Mouse (Mus musculus): Measurements from ENCODE around the gene Gm5414. TPM values are rescaled to one million over a fixed set of nuclear protein-coding genes. Genes with fewer than 3 reads are reported as not detected.

Gene Gm5414
- total and polyA plus RNA-seq, 2 experiments, result not detected

- Histone ChIP-seq H3K27me3 (ENCODE audit: control insufficient read depth, insufficient read depth, low read length) (no peaks in the 10 kb centered on the region), H3K27ac (replicated peaks; ENCODE audit: insufficient read depth, low read depth, low read length) (no peak overlapping the region), H3K4me1 (ENCODE audit: control insufficient read depth, insufficient read depth, low read length) (no peaks in the 10 kb centered on the region), H3K79me2 (ENCODE audit: control insufficient read depth, insufficient read depth, low read length) (no peaks in the 10 kb centered on the region), H3K9ac (ENCODE audit: low read depth, low read length) (no peak overlapping the region), H3K4me3 (ENCODE audit: insufficient read depth, low read depth, low read length) (no peak overlapping the region), H3K36me3 (ENCODE audit: control insufficient read depth, insufficient read depth, low read length) (no peaks in the 10 kb centered on the region)
- no peak for DNase-seq (ENCODE audit: extremely low read depth, low read depth, low spot score)
- TF ChIP-seq POLR2A (IDR thresholded peaks at IDR 0.05; ENCODE audit: extremely low read depth, insufficient read depth, low read length) (no peak), CTCF (IDR thresholded peaks at IDR 0.05; ENCODE audit: low read depth, low read length) (no peak)
- 33% methylated on average over 2 of the region's 2 CpGs for WGBS
These were observed 43.5 kb downstream of the Gm5414 start for GRCm38 (mm10) chr15:101584456-101584855.

- H3K9ac ChIP-seq (ENCODE audit: low read depth, low read length), result no peak overlapping the region
- whole genome bisulfite sequencing, result 61% methylated on average over 8 of the region's 8 CpGs
- H3K36me3 ChIP-seq (ENCODE audit: control insufficient read depth, insufficient read depth, low read length), result no peaks in the 10 kb centered on the region
- H3K79me2 ChIP-seq (ENCODE audit: control insufficient read depth, insufficient read depth, low read length), result no peaks in the 10 kb centered on the region
- H3K4me1 ChIP-seq (ENCODE audit: control insufficient read depth, insufficient read depth, low read length), result no peaks in the 10 kb centered on the region
- H3K27me3 ChIP-seq (ENCODE audit: control insufficient read depth, insufficient read depth, low read length), result no peaks in the 10 kb centered on the region
- DNase-seq (ENCODE audit: extremely low read depth, low read depth, low spot score), result no peak
- TF ChIP-seq POLR2A (IDR thresholded peaks at IDR 0.05; ENCODE audit: extremely low read depth, insufficient read depth, low read length) (no peak), CTCF (IDR thresholded peaks at IDR 0.05; ENCODE audit: low read depth, low read length) (no peak)
- no peak overlapping the region for H3K4me3 ChIP-seq (ENCODE audit: insufficient read depth, low read depth, low read length)
- H3K27ac ChIP-seq (replicated peaks; ENCODE audit: insufficient read depth, low read depth, low read length), result no peak overlapping the region
These were observed 44.6 kb downstream of the Gm5414 start for GRCm38 (mm10) chr15:101583211-101583965.

- TF ChIP-seq CTCF (IDR thresholded peaks at IDR 0.05; ENCODE audit: low read depth, low read length) (no peak), POLR2A (IDR thresholded peaks at IDR 0.05; ENCODE audit: extremely low read depth, insufficient read depth, low read length) (no peak)
- WGBS, result 63% methylated on average over 3 of the region's 3 CpGs
- no peak for DNase-seq (ENCODE audit: extremely low read depth, low read depth, low spot score)
- Histone ChIP-seq H3K79me2 (ENCODE audit: control insufficient read depth, insufficient read depth, low read length) (no peaks in the 10 kb centered on the region), H3K36me3 (ENCODE audit: control insufficient read depth, insufficient read depth, low read length) (no peaks in the 10 kb centered on the region), H3K9ac (ENCODE audit: low read depth, low read length) (no peak overlapping the region), H3K4me3 (ENCODE audit: insufficient read depth, low read depth, low read length) (no peak overlapping the region), H3K27ac (replicated peaks; ENCODE audit: insufficient read depth, low read depth, low read length) (no peak overlapping the region), H3K27me3 (ENCODE audit: control insufficient read depth, insufficient read depth, low read length) (no peaks in the 10 kb centered on the region), H3K4me1 (ENCODE audit: control insufficient read depth, insufficient read depth, low read length) (no peaks in the 10 kb centered on the region)
These were observed 46.3 kb downstream of the Gm5414 start for GRCm38 (mm10) chr15:101581701-101582100.

DNA sequence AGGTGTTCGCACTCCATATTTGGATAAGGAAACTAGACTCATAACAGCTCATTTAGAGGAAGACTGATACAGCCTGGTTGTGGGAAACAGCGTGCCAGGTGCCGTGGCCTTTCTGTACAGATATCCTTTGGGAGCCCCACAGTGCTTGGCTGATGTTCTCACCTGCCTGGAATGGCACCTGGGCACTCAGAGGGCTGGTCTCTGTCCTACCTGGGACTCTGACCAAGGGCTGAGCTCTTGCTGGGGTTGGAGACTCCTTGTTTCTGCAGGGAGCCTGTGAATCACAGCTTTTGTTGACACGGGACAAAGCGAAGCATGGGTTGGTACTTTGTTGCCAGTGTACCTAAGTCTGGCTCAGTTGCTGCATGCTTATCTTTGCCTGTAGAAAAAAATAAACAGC is 52.5 kb downstream of the Gm5414 start:
- Histone ChIP-seq H3K4me1 (ENCODE audit: control insufficient read depth, insufficient read depth, low read length) (no peaks in the 10 kb centered on the region), H3K9ac (ENCODE audit: low read depth, low read length) (no peak overlapping the region), H3K36me3 (ENCODE audit: control insufficient read depth, insufficient read depth, low read length) (no peaks in the 10 kb centered on the region), H3K79me2 (ENCODE audit: control insufficient read depth, insufficient read depth, low read length) (no peaks in the 10 kb centered on the region), H3K4me3 (ENCODE audit: insufficient read depth, low read depth, low read length) (no peak overlapping the region), H3K27ac (replicated peaks; ENCODE audit: insufficient read depth, low read depth, low read length) (no peak overlapping the region), H3K27me3 (ENCODE audit: control insufficient read depth, insufficient read depth, low read length) (no peaks in the 10 kb centered on the region)
- DNase-seq (ENCODE audit: extremely low read depth, low read depth, low spot score), result no peak
- TF ChIP-seq CTCF (IDR thresholded peaks at IDR 0.05; ENCODE audit: low read depth, low read length) (no peak), POLR2A (IDR thresholded peaks at IDR 0.05; ENCODE audit: extremely low read depth, insufficient read depth, low read length) (no peak)
- WGBS, result 63% methylated on average over 5 of the region's 5 CpGs

Other genes with a start within 250 kb of the Gm5414 start
- gene Krt7, start 217.1 kb downstream of the Gm5414 start, total RNA-seq (2014; rRNA removed), result 0.20 and 0.37 TPM in 2 replicates
- 0.29 and 0.31 TPM in 2 replicates for gene Krt7, start 217.1 kb downstream of the Gm5414 start, polyA plus RNA-seq (2012; rRNA removed)
- gene Krt87, start 189.4 kb downstream of the Gm5414 start, total RNA-seq (2014; rRNA removed), result not detected in 2 replicates
- gene Krt87, start 189.4 kb downstream of the Gm5414 start, polyA plus RNA-seq (2012; rRNA removed), result not detected in 2 replicates
- not detected in 2 replicates for gene Krt88, start 180.4 kb downstream of the Gm5414 start, total RNA-seq (2014; rRNA removed)
- not detected in 2 replicates for gene Krt88, start 180.4 kb downstream of the Gm5414 start, polyA plus RNA-seq (2012; rRNA removed)
- gene Krt81, start 164.4 kb downstream of the Gm5414 start, total RNA-seq (2014; rRNA removed), result not detected in 2 replicates
- gene Krt81, start 164.4 kb downstream of the Gm5414 start, polyA plus RNA-seq (2012; rRNA removed), result not detected in 2 replicates
- gene Krt86, start 154.7 kb downstream of the Gm5414 start, total RNA-seq (2014; rRNA removed), result not detected in 2 replicates
- not detected in 2 replicates for gene Krt86, start 154.7 kb downstream of the Gm5414 start, polyA plus RNA-seq (2012; rRNA removed)
- gene Krt83, start 136.7 kb downstream of the Gm5414 start, total RNA-seq (2014; rRNA removed), result not detected in 2 replicates
- gene Krt83, start 136.7 kb downstream of the Gm5414 start, polyA plus RNA-seq (2012; rRNA removed), result not detected in 2 replicates
- not detected in 2 replicates for gene Gm49425, start 110.9 kb downstream of the Gm5414 start, total RNA-seq (2014; rRNA removed)
- not detected in 2 replicates for gene Gm49425, start 110.9 kb downstream of the Gm5414 start, polyA plus RNA-seq (2012; rRNA removed)
- not detected in 2 replicates for gene Krt84, start 95.4 kb downstream of the Gm5414 start, total RNA-seq (2014; rRNA removed)
- not detected in 2 replicates for gene Krt84, start 95.4 kb downstream of the Gm5414 start, polyA plus RNA-seq (2012; rRNA removed)
- gene Krt82, start 77.5 kb downstream of the Gm5414 start, total RNA-seq (2014; rRNA removed), result not detected in 2 replicates
- gene Krt82, start 77.5 kb downstream of the Gm5414 start, polyA plus RNA-seq (2012; rRNA removed), result not detected in 2 replicates
- gene Krt90, start 65.2 kb downstream of the Gm5414 start, total RNA-seq (2014; rRNA removed), result not detected in 2 replicates
- not detected in 2 replicates for gene Krt90, start 65.2 kb downstream of the Gm5414 start, polyA plus RNA-seq (2012; rRNA removed)
- gene Krt75, start 54.3 kb downstream of the Gm5414 start, total RNA-seq (2014; rRNA removed), result not detected in 2 replicates
- gene Krt75, start 54.3 kb downstream of the Gm5414 start, polyA plus RNA-seq (2012; rRNA removed), result not detected in 2 replicates
- not detected in 2 replicates for gene Gm5478, start 19.2 kb upstream of the Gm5414 start, total RNA-seq (2014; rRNA removed)
- not detected in 2 replicates for gene Gm5478, start 19.2 kb upstream of the Gm5414 start, polyA plus RNA-seq (2012; rRNA removed)
- not detected in 2 replicates for gene Krt6b, start 52.1 kb upstream of the Gm5414 start, total RNA-seq (2014; rRNA removed)
- gene Krt6b, start 52.1 kb upstream of the Gm5414 start, polyA plus RNA-seq (2012; rRNA removed), result not detected in 2 replicates
- not detected in 2 replicates for gene Krt6a, start 66.1 kb upstream of the Gm5414 start, total RNA-seq (2014; rRNA removed)
- gene Krt6a, start 66.1 kb upstream of the Gm5414 start, polyA plus RNA-seq (2012; rRNA removed), result not detected in 2 replicates
- gene Krt5, start 84.7 kb upstream of the Gm5414 start, total RNA-seq (2014; rRNA removed), result not detected in 2 replicates
- not detected in 2 replicates for gene Krt5, start 84.7 kb upstream of the Gm5414 start, polyA plus RNA-seq (2012; rRNA removed)
- gene Krt71, start 114.9 kb upstream of the Gm5414 start, total RNA-seq (2014; rRNA removed), result not detected in 2 replicates
- gene Krt71, start 114.9 kb upstream of the Gm5414 start, polyA plus RNA-seq (2012; rRNA removed), result not detected in 2 replicates
- gene Krt72, start 158.3 kb upstream of the Gm5414 start, total RNA-seq (2014; rRNA removed), result not detected in 2 replicates
- gene Krt72, start 158.3 kb upstream of the Gm5414 start, polyA plus RNA-seq (2012; rRNA removed), result not detected in 2 replicates
- not detected in 2 replicates for gene Krt73, start 174.2 kb upstream of the Gm5414 start, total RNA-seq (2014; rRNA removed)
- not detected in 2 replicates for gene Krt73, start 174.2 kb upstream of the Gm5414 start, polyA plus RNA-seq (2012; rRNA removed)
- gene Krt2, start 190.0 kb upstream of the Gm5414 start, total RNA-seq (2014; rRNA removed), result not detected in 2 replicates
- not detected in 2 replicates for gene Krt2, start 190.0 kb upstream of the Gm5414 start, polyA plus RNA-seq (2012; rRNA removed)
- not detected in 2 replicates for gene Krt1, start 222.6 kb upstream of the Gm5414 start, total RNA-seq (2014; rRNA removed)
- not detected in 2 replicates for gene Krt1, start 222.6 kb upstream of the Gm5414 start, polyA plus RNA-seq (2012; rRNA removed)
- gene Krt77, start 241.5 kb upstream of the Gm5414 start, total RNA-seq (2014; rRNA removed), result not detected in 2 replicates
- not detected in 2 replicates for gene Krt77, start 241.5 kb upstream of the Gm5414 start, polyA plus RNA-seq (2012; rRNA removed)

Measured in liver, adult 2 months (tissue).